Mouse (Mus musculus) stomach, postnatal 0 days (tissue): Measurements from ENCODE around the gene Cmip.

ENCODE experiments used
- CTCF ChIP-seq: IDR thresholded peaks from 2 replicates; pipeline ENCODE4 v1.5.1; 2016; ENCODE audit warnings: antibody characterized with exemption, low read depth, mild to moderate bottlenecking, moderate library complexity
- EP300 ChIP-seq: optimal IDR thresholded peaks from 2 replicates; pipeline ENCODE3; 2016; ENCODE audit warnings: antibody characterized with exemption

DNA sequence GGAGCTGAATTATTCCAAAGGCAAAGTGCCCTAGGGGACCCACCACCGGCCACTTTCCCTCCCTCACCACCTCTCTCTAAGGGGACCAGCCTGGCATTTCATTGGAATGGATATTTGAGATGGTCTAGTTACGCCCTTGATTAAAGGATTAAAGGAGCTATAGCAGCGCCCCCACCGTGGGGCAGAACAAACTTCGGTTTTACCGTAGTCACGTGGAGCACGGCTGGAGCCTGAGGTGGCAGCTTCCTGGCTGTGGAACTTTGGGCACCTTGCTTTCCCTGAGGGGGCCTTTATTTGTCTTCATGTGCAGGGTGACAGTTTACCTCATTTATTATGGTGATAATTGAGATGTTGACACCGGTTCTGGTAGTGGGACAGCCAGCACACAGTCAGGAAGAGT lies 4.8 kb downstream of the Cmip start:
- TF ChIP-seq CTCF (no peak), EP300 (no peak)
